Mouse (Mus musculus): ENCODE results near the gene Tns1. TPM values are rescaled to one million over a fixed set of nuclear protein-coding genes. Genes with fewer than 3 reads are reported as not detected.

The Tns1 gene
- total RNA-seq, 1 experiment from 2014 or later = 436 TPM

Other genes starting within 250 kb of the Tns1 start
- 2.2 and 2.3 TPM in 2 replicates for gene Rufy4, start 1.1 kb upstream of the Tns1 start, total RNA-seq (2021)
- not detected in 2 replicates for gene Cxcr2, start 29.5 kb upstream of the Tns1 start, total RNA-seq (2021)
- gene Cxcr1, start 70.2 kb upstream of the Tns1 start, total RNA-seq (2021) = not detected in 2 replicates
- gene Arpc2, start 111.6 kb upstream of the Tns1 start, total RNA-seq (2021) = 170 and 172 TPM in 2 replicates
- gene Gpbar1, start 154.1 kb upstream of the Tns1 start, total RNA-seq (2021) = not detected in 2 replicates
- 157 and 183 TPM in 2 replicates for gene Aamp, start 160.3 kb upstream of the Tns1 start, total RNA-seq (2021)
- 65.2 and 75.9 TPM in 2 replicates for gene Pnkd, start 160.5 kb upstream of the Tns1 start, total RNA-seq (2021)
- 83.1 and 84.7 TPM in 2 replicates for gene Tmbim1, start 181.2 kb upstream of the Tns1 start, total RNA-seq (2021)
- 0.67 TPM in 2 replicates for gene Catip, start 237.7 kb upstream of the Tns1 start, total RNA-seq (2021)

Data from adrenal gland, postnatal 25 days (tissue).